Mouse (Mus musculus) G1E (cell line): ENCODE results near the gene Rcn3. TPM values are rescaled to one million over a fixed set of nuclear protein-coding genes. Genes with fewer than 3 reads are reported as not detected.

ENCODE experiments used
- ATAC-seq: 2 replicates; pipeline ENCODE4 v1.8.0; 2016; ENCODE audit warnings: mild to moderate bottlenecking; ENCODE audit not compliant: insufficient number of reproducible peaks, poor library complexity, low FRiP score, severe bottlenecking; ENCODE audit errors: extremely low read depth
- DNase-seq: peaks from one replicate; pipeline ENCODE4 v3.0.0; 2012; ENCODE audit warnings: low spot score
- H3K27me3 ChIP-seq: 2 replicates; pipeline ENCODE4 v1.6.1; 2012; ENCODE audit warnings: mild to moderate bottlenecking, low read length, inconsistent platforms; ENCODE audit not compliant: insufficient read depth
- H3K36me3 ChIP-seq: replicated peaks from 2 replicates; pipeline ENCODE3; 2012; ENCODE audit warnings: mild to moderate bottlenecking, inconsistent platforms
- H3K4me1 ChIP-seq: 2 replicates; pipeline ENCODE4 v1.6.1; 2012; ENCODE audit warnings: low read depth, low read length, inconsistent platforms, mixed read lengths; ENCODE audit not compliant: insufficient read depth
- H3K4me3 ChIP-seq: 2 replicates; pipeline ENCODE4 v1.5.1; 2012; ENCODE audit warnings: low read depth, mild to moderate bottlenecking, inconsistent platforms, low read length, moderate library complexity, mixed read lengths
- H3K9me3 ChIP-seq: replicated peaks from 2 replicates; pipeline ENCODE4 v1.6.1; 2012; ENCODE audit warnings: inconsistent platforms
- CTCF ChIP-seq: IDR thresholded peaks from 2 replicates; pipeline ENCODE4 v1.5.1; 2012; ENCODE audit warnings: low read depth, low read length, inconsistent platforms, mixed read lengths
- GATA1 ChIP-seq: IDR thresholded peaks from 2 replicates; pipeline ENCODE4 v1.6.1; 2012; ENCODE audit warnings: borderline replicate concordance, low read length, inconsistent platforms, mixed read lengths
- GATA2 ChIP-seq: IDR thresholded peaks from 2 replicates; pipeline ENCODE4 v1.6.1; 2012; ENCODE audit warnings: low read depth, low read length, inconsistent platforms, borderline replicate concordance
- POLR2AphosphoS5 ChIP-seq: IDR thresholded peaks from 2 replicates; pipeline ENCODE4 v1.6.1; 2012; ENCODE audit warnings: low read depth, low read length, inconsistent platforms; ENCODE audit not compliant: insufficient replicate concordance
- TAL1 ChIP-seq: conservative IDR thresholded peaks from 2 replicates; pipeline ENCODE4 v1.6.1; 2012; ENCODE audit warnings: low read depth, low read length, inconsistent platforms, mixed read lengths
- polyA plus RNA-seq: library from polyadenylated mRNA; stranded (reverse); fragments of >175 nt; gene quantifications from 2 replicates; pipeline ENCODE4 v1.2.3, GENCODE M21; 2012
- total RNA-seq, 2 experiments: library from RNA; stranded (forward) in 1 of 2; stranded (reverse) in 1 of 2; fragments of 200-1000 nt in 1 of 2; fragments of >200 nt in 1 of 2; fragmentation: Nextera tagmentation in 1 of 2; gene quantifications; 2 replicates each; pipeline ENCODE4 v1.2.3; 2014 to 2017

Gene Rcn3
- total RNA-seq (2014; fragmentation: Nextera tagmentation) (0.49 TPM in 1 of 2 replicates, not detected in the other), total RNA-seq (2017) (not detected in 2 replicates), polyA plus RNA-seq (0.31 and 0.33 TPM in 2 replicates)

GRCm38 (mm10) chr7:45092048-45092447 is at the start of gene Rcn3:
Rcn3 (minus strand) TSS chr7:45092221.
- Histone ChIP-seq H3K4me3 (peak within 1 kb of the TSS; percentile 56; the same call in 1 of the 2 replicates), H3K27me3 (peaks cover 44% of the 10 kb centered on the region), H3K36me3 (no peaks in the 10 kb centered on the region), H3K4me1 (peaks cover 46% of the 10 kb centered on the region), H3K9me3 (no peaks in the 10 kb centered on the region)
- ATAC-seq (no peak), DNase-seq (peak; percentile 40)
- TF ChIP-seq CTCF (no peak), TAL1 (no peak), POLR2AphosphoS5 (no peak), GATA2 (no peak), GATA1 (no peak)

GRCm38 (mm10) chr7:45141319-45141718 is 49.3 kb upstream of the Rcn3 start:
- Histone ChIP-seq H3K4me1 (peaks cover 63% of the 10 kb centered on the region), H3K36me3 (peaks cover 67% of the 10 kb centered on the region), H3K27me3 (no peaks in the 10 kb centered on the region), H3K9me3 (no peaks in the 10 kb centered on the region), H3K4me3 (no peak overlapping the region)
- ATAC-seq (no peak), DNase-seq (no peak)
- TF ChIP-seq TAL1 (no peak), GATA1 (no peak), CTCF (no peak), POLR2AphosphoS5 (no peak), GATA2 (no peak)

GRCm38 (mm10) chr7:45139904-45140723 is 48.1 kb upstream of the Rcn3 start:
- ATAC-seq (no peak), DNase-seq (no peak)
- peaks cover 55% of the 10 kb centered on the region for H3K36me3 ChIP-seq
- H3K9me3 ChIP-seq: no peaks in the 10 kb centered on the region
- H3K27me3 ChIP-seq: no peaks in the 10 kb centered on the region
- H3K4me3 ChIP-seq: no peak overlapping the region
- H3K4me1 ChIP-seq: peaks cover 70% of the 10 kb centered on the region
- TF ChIP-seq GATA1 (no peak), CTCF (no peak), POLR2AphosphoS5 (no peak), GATA2 (no peak), TAL1 (no peak)

GRCm38 (mm10) chr7:45138403-45138802 is 46.4 kb upstream of the Rcn3 start:
- H3K27me3 ChIP-seq: no peaks in the 10 kb centered on the region
- DNase-seq (no peak), ATAC-seq (no peak)
- H3K9me3 ChIP-seq: peaks cover under 1% of the 10 kb centered on the region; the same call in 1 of the 2 replicates
- H3K4me3 ChIP-seq: peak overlapping the region; percentile 41; the same call in 1 of the 2 replicates
- peaks cover 85% of the 10 kb centered on the region for H3K4me1 ChIP-seq
- TF ChIP-seq TAL1 (no peak), POLR2AphosphoS5 (no peak), GATA1 (no peak), CTCF (no peak), GATA2 (no peak)
- peaks cover 49% of the 10 kb centered on the region for H3K36me3 ChIP-seq

GRCm38 (mm10) chr7:45137171-45138006 is 45.4 kb upstream of the Rcn3 start:
- peaks cover 87% of the 10 kb centered on the region for H3K4me1 ChIP-seq

GRCm38 (mm10) chr7:45135993-45136567 is 44.1 kb upstream of the Rcn3 start, which contains the start of the genes Gm45713 and Flt3l:
Gm45713 (minus strand) TSS chr7:45136231.
Flt3l (minus strand) TSS chr7:45136432.
- TF ChIP-seq CTCF: peak; percentile 89
- no peak for TF ChIP-seq TAL1
- no peak for TF ChIP-seq POLR2AphosphoS5
- no peak for TF ChIP-seq GATA2
- TF ChIP-seq GATA1: no peak
- Histone ChIP-seq H3K36me3 (peaks cover 48% of the 10 kb centered on the region), H3K27me3 (no peaks in the 10 kb centered on the region), H3K4me3 (peak within 1 kb of the TSS; percentile 71), H3K9me3 (peaks cover 3% of the 10 kb centered on the region; the same call in 1 of the 2 replicates), H3K4me1 (peaks cover 86% of the 10 kb centered on the region)
- ATAC-seq: peak; percentile 24
- DNase-seq: peak; percentile 86

More at GRCm38 (mm10) chr7:45137171-45138006, 45.4 kb upstream of the Rcn3 start:
- ATAC-seq: peak; percentile 74
- peak; percentile 83 for DNase-seq
- Histone ChIP-seq H3K36me3 (peaks cover 48% of the 10 kb centered on the region), H3K9me3 (peaks cover 3% of the 10 kb centered on the region; the same call in 1 of the 2 replicates), H3K27me3 (no peaks in the 10 kb centered on the region), H3K4me3 (peak overlapping the region; percentile 71; the same call in 1 of the 2 replicates)
- TF ChIP-seq GATA2 (no peak), TAL1 (peak; percentile 93)
